Mouse (Mus musculus) MEL (cell line): ENCODE measurements around the gene Syngr4. TPM values are rescaled to one million over a fixed set of nuclear protein-coding genes. Genes with fewer than 3 reads are reported as not detected.
"Not testable (repeated sequence)": the region's sequence is repeated elsewhere in the genome, so short reads cannot be mapped to it uniquely, and the experiment has no call there.

Experiments
- DNase-seq: peaks from one replicate; pipeline ENCODE4 v3.0.0; 2011; ENCODE audit warnings: low read depth, low spot score
- H3K27ac ChIP-seq: 2 replicates; pipeline ENCODE4 v1.5.1; 2012; ENCODE audit warnings: low read depth, mild to moderate bottlenecking, control low read depth, low read length, moderate library complexity; ENCODE audit not compliant: control insufficient read depth
- H3K27me3 ChIP-seq, 2 experiments: fragments of 150-350 bp in 1 of 2; sonication (generic) in 1 of 2; 2 replicates each; pipeline ENCODE4 v1.6.1; 2012; ENCODE audit warnings: low read length in 2 of 2, mild to moderate bottlenecking in 2 of 2, improper control_type of control experiment in 1 of 2, moderate library complexity in 1 of 2; ENCODE audit not compliant: insufficient read depth in 2 of 2, control insufficient read depth in 1 of 2
- H3K36me3 ChIP-seq, 2 experiments: 2 replicates each; pipeline ENCODE4 v1.6.1; 2012 to 2014; ENCODE audit warnings: low read length in 2 of 2, improper control_type of control experiment in 1 of 2, inconsistent platforms in 1 of 2, mild to moderate bottlenecking in 1 of 2; ENCODE audit not compliant: insufficient read depth in 2 of 2, control insufficient read depth in 1 of 2
- H3K4me1 ChIP-seq, 2 experiments: fragments of 150-350 bp in 1 of 2; sonication (generic) in 1 of 2; 2 replicates each; pipeline ENCODE4 v1.6.1; 2012; ENCODE audit warnings: low read length in 2 of 2, improper control_type of control experiment in 1 of 2, mild to moderate bottlenecking in 1 of 2; ENCODE audit not compliant: insufficient read depth in 2 of 2, control insufficient read depth in 1 of 2
- H3K4me3 ChIP-seq, 2 experiments: fragments of 150-350 bp in 1 of 2; sonication (generic) in 1 of 2; 2 replicates each; pipeline ENCODE4 v1.5.1; 2012; ENCODE audit warnings: low read depth in 2 of 2, low read length in 2 of 2, mild to moderate bottlenecking in 2 of 2, moderate library complexity in 2 of 2, control low read depth in 1 of 2, improper control_type of control experiment in 1 of 2; ENCODE audit not compliant: control insufficient read depth in 1 of 2, insufficient read depth in 1 of 2
- H3K79me2 ChIP-seq: 2 replicates; pipeline ENCODE4 v1.6.1; 2012; ENCODE audit warnings: mild to moderate bottlenecking, low read length, moderate library complexity; ENCODE audit not compliant: control insufficient read depth, poor library complexity, insufficient read depth
- H3K9ac ChIP-seq: 2 replicates; pipeline ENCODE4 v1.6.1; 2012; ENCODE audit warnings: low read depth, mild to moderate bottlenecking, control low read depth, low read length, moderate library complexity; ENCODE audit not compliant: control insufficient read depth, poor library complexity, severe bottlenecking
- H3K9me3 ChIP-seq: fragments of 150-350 bp; sonication (generic); replicated peaks from 2 replicates; pipeline ENCODE4 v1.6.1; 2012; ENCODE audit warnings: mild to moderate bottlenecking, low read length, improper control_type of control experiment, moderate library complexity; ENCODE audit not compliant: insufficient read depth
- BHLHE40 ChIP-seq: IDR thresholded peaks from 2 replicates; pipeline ENCODE4 v1.6.1; 2012; ENCODE audit warnings: low read depth, mild to moderate bottlenecking, inconsistent platforms, low read length, improper control_type of control experiment, borderline replicate concordance
- CHD1 ChIP-seq: IDR thresholded peaks from 2 replicates; pipeline ENCODE4 v1.6.1; 2012; ENCODE audit warnings: low read depth, mild to moderate bottlenecking, inconsistent platforms, low read length, improper control_type of control experiment
- CTCF ChIP-seq, 3 experiments: IDR thresholded peaks in 2 of 3; conservative IDR thresholded peaks in 1 of 3; 2 replicates each; pipeline ENCODE4 v1.5.1; 2011 to 2012; ENCODE audit warnings: low read length in 3 of 3, low read depth in 2 of 3, mild to moderate bottlenecking in 2 of 3, improper control_type of control experiment in 1 of 3, inconsistent platforms in 1 of 3, mixed read lengths in 1 of 3, moderate library complexity in 1 of 3; ENCODE audit not compliant: control insufficient read depth in 1 of 3, insufficient read depth in 1 of 3, poor library complexity in 1 of 3, severe bottlenecking in 1 of 3
- E2F4 ChIP-seq: IDR thresholded peaks from 2 replicates; pipeline ENCODE4 v1.6.1; 2011; ENCODE audit warnings: low read depth, low read length, improper control_type of control experiment, borderline replicate concordance
- ELF1 ChIP-seq: IDR thresholded peaks from 2 replicates; pipeline ENCODE4 v1.6.1; 2014; ENCODE audit warnings: low read depth, mild to moderate bottlenecking, inconsistent platforms, low read length, improper control_type of control experiment, moderate library complexity
- KAT2A ChIP-seq: conservative IDR thresholded peaks from 2 replicates; pipeline ENCODE4 v1.6.1; 2012; ENCODE audit warnings: low read depth, low read length, improper control_type of control experiment, inconsistent platforms
- MAZ ChIP-seq: IDR thresholded peaks from 2 replicates; pipeline ENCODE4 v1.6.1; 2012; ENCODE audit warnings: low read depth, mild to moderate bottlenecking, inconsistent platforms, low read length, improper control_type of control experiment
- RAD21 ChIP-seq: IDR thresholded peaks from 2 replicates; pipeline ENCODE4 v1.6.1; 2011; ENCODE audit warnings: mild to moderate bottlenecking, low read depth, low read length, improper control_type of control experiment
- SMC3 ChIP-seq: IDR thresholded peaks from 2 replicates; pipeline ENCODE4 v1.6.1; 2011; ENCODE audit warnings: low read depth, low read length, improper control_type of control experiment
- ZC3H11A ChIP-seq: IDR thresholded peaks from 2 replicates; pipeline ENCODE4 v1.6.1; 2012; ENCODE audit warnings: low read depth, mild to moderate bottlenecking, inconsistent platforms, low read length, improper control_type of control experiment
- polyA plus RNA-seq, 2 experiments: library from polyadenylated mRNA; stranded (reverse) in 1 of 2; unstranded in 1 of 2; fragments of >175 nt in 1 of 2; fragments of >200 nt in 1 of 2; gene quantifications; 2 replicates each; pipeline versions ENCODE4 v1.2.1 to v1.2.4; 2012; ENCODE audit warnings: low replicate concordance in 2 of 2, low read depth in 1 of 2; ENCODE audit not compliant: insufficient read length in 2 of 2, insufficient read depth in 1 of 2, missing spikeins in 1 of 2
- total RNA-seq: library from RNA; depleted of rRNA; stranded (reverse); fragments of 300-350 nt; gene quantifications from 2 replicates; pipeline ENCODE4 v1.2.3, GENCODE M21; 2012

Syngr4 gene
- total and polyA plus RNA-seq, 3 experiments: 0.46 to 1.1 TPM; not detected in 1

GRCm38 (mm10) chr7:45896517-45897257, at the start of gene Syngr4, which contains the start of gene Tmem143 (continued):
- TF ChIP-seq CHD1 (no peak), BHLHE40 (no peak), ELF1 (peak; percentile 46), MAZ (peak; percentile 64; the same call in 1 of the 2 replicates)

GRCm38 (mm10) chr7:45943280-45943679, 46.8 kb upstream of the Syngr4 start:
- H3K79me2 ChIP-seq, H3K36me3 ChIP-seq, H3K9ac ChIP-seq, H3K4me3 ChIP-seq, H3K27ac ChIP-seq, H3K27me3 ChIP-seq, H3K9me3 ChIP-seq, H3K4me1 ChIP-seq: not testable (repeated sequence)
- TF ChIP-seq CTCF (IDR thresholded peaks at IDR 0.05 in 2 of 3, conservative IDR thresholded peaks at IDR 0.05 in 1 of 3; ENCODE audit: control insufficient read depth in 1 of 3, insufficient read depth in 1 of 3, low read depth in 2 of 3, low read length in 3 of 3, poor library complexity in 1 of 3, severe bottlenecking in 1 of 3) (peak; percentile 42 to 51 (median 51)), SMC3 (peak; percentile 60), ZC3H11A (peak; percentile 28; the same call in 1 of the 2 replicates), RAD21 (peak; percentile 42)
- DNase-seq: peak; percentile 28

- Histone ChIP-seq H3K9me3 (no peaks in the 10 kb centered on the region), H3K4me1 (no peaks in the 10 kb centered on the region), H3K36me3 (no peaks in the 10 kb centered on the region), H3K27ac (no peak overlapping the region), H3K9ac (no peak overlapping the region), H3K79me2 (no peaks in the 10 kb centered on the region)
- TF ChIP-seq E2F4 (no peak), SMC3 (no peak)
- TF ChIP-seq, all 39 proteins: peak for 0
- H3K27me3 ChIP-seq: no peaks in the 10 kb centered on the region
- H3K4me3 ChIP-seq: no peak overlapping the region
- no peak for DNase-seq
Measured at GRCm38 (mm10) chr7:45941986-45942385, 45.5 kb upstream of the Syngr4 start.

- H3K9ac ChIP-seq: no peak overlapping the region
- H3K9me3 ChIP-seq: no peaks in the 10 kb centered on the region
- H3K27ac ChIP-seq: no peak overlapping the region
- no peak for TF ChIP-seq KAT2A
- TF ChIP-seq ZC3H11A: no peak
- no peak overlapping the region for H3K4me3 ChIP-seq
- H3K4me1 ChIP-seq: no peaks in the 10 kb centered on the region
- no peak for DNase-seq
- 0 out of 4 replicates have a peak, but pooled peaks cover 0 to under 1% of the 10 kb centered on the region in 2 experiments for H3K36me3 ChIP-seq
- H3K27me3 ChIP-seq: no peaks in the 10 kb centered on the region
- H3K79me2 ChIP-seq: no peaks in the 10 kb centered on the region
Measured at GRCm38 (mm10) chr7:45939836-45940235, 43.3 kb upstream of the Syngr4 start.
